Mouse (Mus musculus) liver, postnatal 0 days (tissue): ENCODE measurements around the gene Gsg1l. TPM values are rescaled to one million over a fixed set of nuclear protein-coding genes. Genes with fewer than 3 reads are reported as not detected.
A peak's percentile ranks its signal among the peaks of the same experiment; 100 is the strongest.

Experiments used
- ATAC-seq: fragments of 200-750 bp; cut with Nextera tagmentation; 2 replicates; pipeline ENCODE4 v1.8.0; 2017; ENCODE audit warnings: mild to moderate bottlenecking, moderate library complexity
- DNase-seq: peaks from one replicate; pipeline ENCODE4 v3.0.0-alpha.2; 2016
- H3K27ac ChIP-seq: fragments of 300-500 bp; sonication (generic); 2 replicates; pipeline ENCODE4 v1.5.1; 2014; ENCODE audit warnings: antibody characterized with exemption, moderate library complexity, mild to moderate bottlenecking, low read depth
- H3K27me3 ChIP-seq: fragments of 300-500 bp; sonication (generic); 2 replicates; pipeline ENCODE4 v1.6.1; 2014; ENCODE audit warnings: low read length, control low read depth, mixed read lengths; ENCODE audit not compliant: insufficient read depth
- H3K36me3 ChIP-seq: fragments of 300-500 bp; sonication (generic); replicated peaks from 2 replicates; pipeline ENCODE4 v1.6.1; 2014; ENCODE audit warnings: mild to moderate bottlenecking, control low read depth, low read length, moderate library complexity, mixed read lengths; ENCODE audit not compliant: insufficient read depth
- H3K4me1 ChIP-seq: fragments of 300-500 bp; sonication (generic); 2 replicates; pipeline ENCODE4 v1.6.1; 2014; ENCODE audit warnings: antibody characterized with exemption, mild to moderate bottlenecking, control low read depth; ENCODE audit not compliant: insufficient read depth
- H3K4me2 ChIP-seq: fragments of 300-500 bp; sonication (generic); 2 replicates; pipeline ENCODE4 v1.6.1; 2014; ENCODE audit warnings: low read depth, mild to moderate bottlenecking, low read length, moderate library complexity, mixed read lengths
- H3K4me3 ChIP-seq: fragments of 300-500 bp; sonication (generic); 2 replicates; pipeline ENCODE4 v1.5.1; 2014; ENCODE audit warnings: low read depth, low read length
- H3K9ac ChIP-seq: fragments of 300-500 bp; sonication (generic); replicated peaks from 2 replicates; pipeline ENCODE4 v1.6.1; 2014; ENCODE audit warnings: mild to moderate bottlenecking, moderate library complexity
- H3K9me3 ChIP-seq: fragments of 300-500 bp; sonication (generic); 2 replicates; pipeline ENCODE4 v1.6.1; 2016; ENCODE audit warnings: mild to moderate bottlenecking, control low read depth, low read length, mixed read lengths
- CTCF ChIP-seq: sonication (generic); IDR thresholded peaks from 2 replicates; pipeline ENCODE4 v1.5.1; 2016; ENCODE audit warnings: antibody characterized with exemption, low read depth
- EP300 ChIP-seq: IDR thresholded peaks from 2 replicates; pipeline ENCODE4 v1.6.1; 2016; ENCODE audit warnings: antibody characterized with exemption, low read depth, mild to moderate bottlenecking
- WGBS: fragments of 180-500 bp; shearing (Covaris S2); extraction: QIAGEN DNeasy Blood & Tissue Kit; methylation state at CpG from one replicate; pipeline ENCODE4 v1.1.7; 2014; ENCODE audit not compliant: insufficient replicate concordance; 5-methylcytosine and 5-hydroxymethylcytosine counted together
- polyA plus RNA-seq: library from polyadenylated mRNA; unstranded; fragments of >200 nt; fragmentation: Nextera tagmentation; extraction: Ambion mirVana; gene quantifications from 2 replicates; pipeline ENCODE4 v1.2.1, GENCODE M21; 2015

The Gsg1l gene
- polyA plus RNA-seq, 1 experiment from 2014 or later = 0.08 TPM

DNA sequence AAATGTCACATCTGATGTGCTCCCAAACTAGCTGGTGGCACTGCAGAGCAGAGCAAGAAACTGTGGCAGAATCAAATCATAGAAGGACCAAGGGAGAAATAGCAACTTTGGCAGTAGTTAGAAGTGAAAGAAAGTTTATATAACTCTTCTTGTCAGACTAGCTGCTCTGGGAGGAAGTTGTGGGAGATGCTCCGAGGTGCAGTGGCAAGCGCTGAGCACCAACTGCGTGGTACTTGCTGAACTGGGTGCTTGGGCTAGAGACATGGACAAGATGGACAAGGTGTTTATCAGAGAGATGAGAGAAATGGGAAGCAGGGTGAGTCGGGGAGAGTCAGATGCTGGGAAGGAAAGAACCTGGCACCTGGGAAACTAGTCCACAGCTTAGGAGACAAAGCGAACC is 194.4 kb downstream of the Gsg1l start:
- Histone ChIP-seq H3K36me3 (no peaks in the 10 kb centered on the region), H3K9me3 (no peaks in the 10 kb centered on the region), H3K4me3 (no peak overlapping the region), H3K9ac (no peak overlapping the region), H3K4me2 (no peak overlapping the region), H3K4me1 (no peaks in the 10 kb centered on the region), H3K27me3 (no peaks in the 10 kb centered on the region), H3K27ac (no peak overlapping the region)
- TF ChIP-seq EP300 (no peak), CTCF (no peak)
- 57% methylated on average over 5 of the region's 5 CpGs for WGBS
- ATAC-seq = no peak
- no peak for DNase-seq

DNA sequence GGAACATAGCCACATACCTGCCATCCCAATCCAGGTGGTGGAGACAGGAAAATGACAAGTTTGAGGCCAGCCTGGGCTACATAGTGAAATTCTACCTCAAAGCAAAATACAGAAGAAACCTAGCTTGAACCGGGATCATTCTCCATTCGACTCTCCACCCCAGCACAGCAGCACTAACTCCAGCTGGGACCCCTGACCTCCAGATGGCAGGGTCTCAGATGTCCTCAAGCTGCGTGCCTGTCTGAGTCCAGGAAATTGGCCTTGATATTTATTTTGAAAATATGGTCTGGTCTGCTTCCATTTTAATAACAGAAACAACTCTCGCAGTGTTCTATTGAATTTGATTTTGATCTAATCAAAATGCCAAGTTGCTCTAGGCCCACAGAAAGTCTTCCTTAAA is 195.1 kb downstream of the Gsg1l start:
- Histone ChIP-seq H3K27me3 (no peaks in the 10 kb centered on the region), H3K27ac (no peak overlapping the region), H3K9me3 (no peaks in the 10 kb centered on the region), H3K9ac (no peak overlapping the region), H3K4me1 (no peaks in the 10 kb centered on the region), H3K4me2 (no peak overlapping the region), H3K4me3 (no peak overlapping the region), H3K36me3 (no peaks in the 10 kb centered on the region)
- ATAC-seq (no peak), DNase-seq (no peak)
- TF ChIP-seq EP300 (no peak), CTCF (no peak)
- 64% methylated on average over 4 of the region's 4 CpGs for WGBS

GRCm38 (mm10) chr7:125886116-125886680 is 196.0 kb downstream of the Gsg1l start:
- WGBS = 62% methylated on average over 4 of the region's 4 CpGs
- TF ChIP-seq EP300 (no peak), CTCF (no peak)
- ATAC-seq = no peak

GRCm38 (mm10) chr7:125883232-125883631 is 199.0 kb downstream of the Gsg1l start:
- Histone ChIP-seq H3K4me3 (no peak overlapping the region), H3K4me1 (no peaks in the 10 kb centered on the region), H3K4me2 (no peak overlapping the region), H3K9me3 (no peaks in the 10 kb centered on the region), H3K36me3 (no peaks in the 10 kb centered on the region), H3K27me3 (no peaks in the 10 kb centered on the region), H3K27ac (no peak overlapping the region), H3K9ac (no peak overlapping the region)
- WGBS = 67% methylated on average over 2 of the region's 2 CpGs
- ATAC-seq (peak; percentile 89), DNase-seq (no peak)
- TF ChIP-seq CTCF (no peak), EP300 (no peak)

More at GRCm38 (mm10) chr7:125886116-125886680, 196.0 kb downstream of the Gsg1l start:
- Histone ChIP-seq H3K36me3 (no peaks in the 10 kb centered on the region), H3K4me2 (no peak overlapping the region), H3K9me3 (no peaks in the 10 kb centered on the region), H3K9ac (no peak overlapping the region), H3K27ac (no peak overlapping the region), H3K4me1 (no peaks in the 10 kb centered on the region), H3K4me3 (no peak overlapping the region), H3K27me3 (no peaks in the 10 kb centered on the region)
- no peak for DNase-seq

- no peak for TF ChIP-seq CTCF
- Histone ChIP-seq H3K27ac (no peak overlapping the region), H3K27me3 (no peaks in the 10 kb centered on the region), H3K36me3 (no peaks in the 10 kb centered on the region), H3K9me3 (no peaks in the 10 kb centered on the region), H3K4me1 (no peaks in the 10 kb centered on the region), H3K9ac (no peak overlapping the region), H3K4me3 (no peak overlapping the region), H3K4me2 (no peak overlapping the region)
- ATAC-seq (no peak), DNase-seq (no peak)
- 26% methylated on average over 4 of the region's 4 CpGs for WGBS
Observed at GRCm38 (mm10) chr7:125878040-125878439, 204.2 kb downstream of the Gsg1l start.

- DNase-seq = no peak
- H3K4me2 ChIP-seq = no peak overlapping the region
- H3K4me1 ChIP-seq = no peaks in the 10 kb centered on the region
- WGBS = 82% methylated on average over 6 of the region's 6 CpGs
- H3K27me3 ChIP-seq = no peaks in the 10 kb centered on the region
- no peak for ATAC-seq
- no peak overlapping the region for H3K4me3 ChIP-seq
- no peaks in the 10 kb centered on the region for H3K9me3 ChIP-seq
- H3K9ac ChIP-seq = no peak overlapping the region
- no peak for TF ChIP-seq CTCF
- TF ChIP-seq EP300 = no peak
- no peaks in the 10 kb centered on the region for H3K36me3 ChIP-seq
- H3K27ac ChIP-seq = no peak overlapping the region
Observed at GRCm38 (mm10) chr7:125873971-125874495, 208.2 kb downstream of the Gsg1l start.
